ENCODE assay signal across 26 mouse cellular contexts in genomic region chr12:104470646-104471045, GRCm38 (mm10). TPM values are rescaled to one million over a fixed set of nuclear protein-coding genes. Genes with fewer than 3 reads are reported as not detected.
DNase-seq lines count a peak whose midpoint lies in the region; ATAC-seq and TF ChIP-seq lines count a peak whose summit lies in the region.
"Had no signal": no experiment of that assay in that cellular context is flagged by ENCODE, and none has a peak within 500 bp of the region (broad histone marks: within the 10 kb centered on the region; RNA-seq: fewer than 3 reads in every experiment).

No protein-coding gene starts in this region.

- no peak overlapping the region for H3K27ac ChIP-seq in hindbrain, embryonic 10.5 days
- no peak overlapping the region for H3K27ac ChIP-seq in hindbrain, embryonic 12.5 days
- peak overlapping the region; percentile 91 for H3K27ac ChIP-seq in embryonic facial prominence, embryonic 10.5 days (replicated peaks)
- no peak overlapping the region for H3K27ac ChIP-seq in embryonic facial prominence, embryonic 15.5 days (replicated peaks)
- no peak overlapping the region for H3K27ac ChIP-seq in limb, embryonic 14.5 days (replicated peaks; ENCODE audit: low read depth, low read length)
- H3K27ac ChIP-seq: hindbrain, embryonic 14.5 days; layer of hippocampus, adult 2 months; liver, embryonic 12.5 days; midbrain, embryonic 12.5 days; neural tube, embryonic 12.5 days had no signal

- TF ChIP-seq POLR2A in limb, embryonic 14.5 days (IDR thresholded peaks at IDR 0.05; ENCODE audit: borderline replicate concordance, extremely low read depth, insufficient read depth, insufficient read length): no peak

- H3K4me1 ChIP-seq in hindbrain, embryonic 10.5 days (replicated peaks): peaks cover 70% of the 10 kb centered on the region
- peaks cover 30% of the 10 kb centered on the region for H3K4me1 ChIP-seq in hindbrain, embryonic 12.5 days
- peaks cover 81% of the 10 kb centered on the region for H3K4me1 ChIP-seq in embryonic facial prominence, embryonic 10.5 days
- H3K4me1 ChIP-seq in embryonic facial prominence, embryonic 15.5 days: peaks cover 36% of the 10 kb centered on the region
- H3K4me1 ChIP-seq in limb, embryonic 14.5 days (ENCODE audit: control insufficient read depth, insufficient read depth, low read length): no peaks in the 10 kb centered on the region

- peaks cover 100% of the 10 kb centered on the region for H3K27me3 ChIP-seq in hindbrain, embryonic 10.5 days (ENCODE audit: insufficient read depth, poor library complexity, severe bottlenecking)
- H3K27me3 ChIP-seq in hindbrain, embryonic 12.5 days: peaks cover 89% of the 10 kb centered on the region
- peaks cover 98% of the 10 kb centered on the region for H3K27me3 ChIP-seq in embryonic facial prominence, embryonic 10.5 days (replicated peaks; ENCODE audit: low read depth, poor library complexity, severe bottlenecking)
- peaks cover 59% of the 10 kb centered on the region for H3K27me3 ChIP-seq in embryonic facial prominence, embryonic 15.5 days
- H3K27me3 ChIP-seq in limb, embryonic 14.5 days (ENCODE audit: control insufficient read depth, insufficient read depth, low read length): peaks cover 60% of the 10 kb centered on the region

- WGBS in hindbrain, embryonic 10.5 days: 4% methylated on average over 6 of the region's 6 CpGs
- 6% methylated on average over 6 of the region's 6 CpGs for WGBS in hindbrain, embryonic 12.5 days
- WGBS in embryonic facial prominence, embryonic 10.5 days: 2% methylated on average over 6 of the region's 6 CpGs
- 36% methylated on average over 6 of the region's 6 CpGs for WGBS in embryonic facial prominence, embryonic 15.5 days
- WGBS in limb, embryonic 14.5 days: 22% methylated on average over 6 of the region's 6 CpGs

- no peak overlapping the region for H3K4me2 ChIP-seq in hindbrain, embryonic 12.5 days (replicated peaks)
- peak overlapping the region; percentile 91 for H3K4me2 ChIP-seq in embryonic facial prominence, embryonic 15.5 days (replicated peaks)
- peak overlapping the region; percentile 88 for H3K4me2 ChIP-seq in limb, embryonic 14.5 days (replicated peaks; ENCODE audit: low read depth, low read length, severe bottlenecking)

- no peaks in the 10 kb centered on the region for H3K36me3 ChIP-seq in hindbrain, embryonic 10.5 days
- H3K36me3 ChIP-seq in hindbrain, embryonic 12.5 days: no peaks in the 10 kb centered on the region
- H3K36me3 ChIP-seq in embryonic facial prominence, embryonic 10.5 days (replicated peaks): no peaks in the 10 kb centered on the region; the same call in 1 of the 2 replicates
- no peaks in the 10 kb centered on the region for H3K36me3 ChIP-seq in embryonic facial prominence, embryonic 15.5 days
- no peaks in the 10 kb centered on the region for H3K36me3 ChIP-seq in limb, embryonic 14.5 days (ENCODE audit: control insufficient read depth, insufficient read depth, low read length)
- H3K36me3 ChIP-seq: heart, embryonic 12.5 days; liver, embryonic 12.5 days; midbrain, embryonic 12.5 days; neural tube, embryonic 12.5 days had no signal

- peak; percentile 28 for DNase-seq in hindbrain, embryonic 10.5 days (ENCODE audit: low spot score)
- no peak for DNase-seq in embryonic facial prominence, embryonic 10.5 days (ENCODE audit: low spot score)
- no peak for DNase-seq in limb, embryonic 14.5 days (ENCODE audit: low spot score)
- DNase-seq in heart, adult 9 months (ENCODE audit: low spot score in 2 of 2): no peak
- no peak for DNase-seq in right cerebral cortex, postnatal 10 days (ENCODE audit: low spot score in 2 of 2)
- no peak for DNase-seq in MN1 (ENCODE audit: low spot score)
- DNase-seq: adrenal gland, postnatal 25 days; cerebellum, adult 9-10 months; forebrain, postnatal 0 days; gastrocnemius, postnatal 14 days; heart, adult 11 months; heart, postnatal 14 days; kidney, adult 9 months; kidney, postnatal 14 days; lung, adult 18-20 months; lung, postnatal 10 days; right cerebral cortex, adult 18-20 months; thymus, adult 2 months had no signal

- peak overlapping the region; percentile 11; the same call in 1 of the 2 replicates for H3K4me3 ChIP-seq in hindbrain, embryonic 10.5 days
- H3K4me3 ChIP-seq in hindbrain, embryonic 12.5 days: no peak overlapping the region
- peak overlapping the region; percentile 75 for H3K4me3 ChIP-seq in embryonic facial prominence, embryonic 10.5 days
- H3K4me3 ChIP-seq in embryonic facial prominence, embryonic 15.5 days (replicated peaks): peak overlapping the region; percentile 62
- H3K4me3 ChIP-seq in limb, embryonic 14.5 days (replicated peaks; ENCODE audit: low read length): peak overlapping the region; percentile 60
- H3K4me3 ChIP-seq: layer of hippocampus, adult 2 months; liver, embryonic 12.5 days; neural tube, embryonic 12.5 days had no signal

- H3K9ac ChIP-seq in hindbrain, embryonic 12.5 days: no peak overlapping the region
- H3K9ac ChIP-seq in embryonic facial prominence, embryonic 15.5 days: no peak overlapping the region
- peak overlapping the region; percentile 82 for H3K9ac ChIP-seq in limb, embryonic 14.5 days (ENCODE audit: low read depth, low read length, severe bottlenecking)
- H3K9ac ChIP-seq: forebrain, postnatal 0 days; heart, embryonic 12.5 days; hindbrain, embryonic 14.5 days; liver, embryonic 12.5 days; midbrain, embryonic 12.5 days; neural tube, embryonic 12.5 days had no signal

- no peaks in the 10 kb centered on the region for H3K9me3 ChIP-seq in hindbrain, embryonic 10.5 days
- H3K9me3 ChIP-seq in hindbrain, embryonic 12.5 days (replicated peaks): no peaks in the 10 kb centered on the region
- no peaks in the 10 kb centered on the region for H3K9me3 ChIP-seq in embryonic facial prominence, embryonic 10.5 days
- no peaks in the 10 kb centered on the region for H3K9me3 ChIP-seq in embryonic facial prominence, embryonic 15.5 days (replicated peaks)
- no peaks in the 10 kb centered on the region for H3K9me3 ChIP-seq in limb, embryonic 14.5 days (ENCODE audit: control insufficient read depth, low read length)
- H3K9me3 ChIP-seq: heart, embryonic 12.5 days; liver, embryonic 12.5 days; midbrain, embryonic 12.5 days; neural tube, embryonic 12.5 days had no signal

- no peak for ATAC-seq in hindbrain, embryonic 12.5 days (ENCODE audit: low FRiP score)
- no peak for ATAC-seq in embryonic facial prominence, embryonic 15.5 days (ENCODE audit: insufficient number of reproducible peaks, low FRiP score, low TSS enrichment, low read depth)
- ATAC-seq in limb, embryonic 14.5 days (ENCODE audit: low FRiP score, low read depth): no peak
- ATAC-seq: liver, embryonic 12.5 days had no signal

RNA-seq across cellular contexts. Expression of gene Gsc, which starts 2.5 kb away (rescaled TPM):
- polyA plus RNA-seq in hindbrain, embryonic 10.5 days (2016; fragmentation: Nextera tagmentation; extraction: Ambion mirVana): 0.55 and 0.76 TPM in 2 replicates
- polyA plus RNA-seq in hindbrain, embryonic 12.5 days (2016; fragmentation: Nextera tagmentation; extraction: Ambion mirVana): 1.5 and 1.8 TPM in 2 replicates
- 11.8 and 20.4 TPM in 2 replicates for polyA plus RNA-seq in embryonic facial prominence, embryonic 10.5 days (2016; fragmentation: Nextera tagmentation; extraction: Ambion mirVana)
- polyA plus RNA-seq in embryonic facial prominence, embryonic 15.5 days (2015; fragmentation: Nextera tagmentation; extraction: Ambion mirVana): 13.8 and 14.3 TPM in 2 replicates
- 17.7 and 26.3 TPM in 2 replicates for polyA plus RNA-seq in limb, embryonic 14.5 days (2012; rRNA removed)
- polyA plus RNA-seq in limb, embryonic 14.5 days (2014; fragmentation: Nextera tagmentation; extraction: Ambion mirVana): 9.7 and 11.3 TPM in 2 replicates
- polyA plus RNA-seq: forebrain, postnatal 0 days; hindbrain, embryonic 14.5 days; liver, embryonic 12.5 days had no signal
